Mouse (Mus musculus) liver, postnatal 0 days (tissue): Measurements from ENCODE around the gene Rpl29. TPM values are rescaled to one million over a fixed set of nuclear protein-coding genes. Genes with fewer than 3 reads are reported as not detected.

Experiments
- ATAC-seq: fragments of 200-750 bp; cut with Nextera tagmentation; 2 replicates; pipeline ENCODE4 v1.8.0; 2017; ENCODE audit warnings: mild to moderate bottlenecking, moderate library complexity
- DNase-seq: peaks from one replicate; pipeline ENCODE4 v3.0.0-alpha.2; 2016
- H3K27ac ChIP-seq: fragments of 300-500 bp; sonication (generic); 2 replicates; pipeline ENCODE4 v1.5.1; 2014; ENCODE audit warnings: antibody characterized with exemption, moderate library complexity, mild to moderate bottlenecking, low read depth
- H3K27me3 ChIP-seq: fragments of 300-500 bp; sonication (generic); 2 replicates; pipeline ENCODE4 v1.6.1; 2014; ENCODE audit warnings: low read length, control low read depth, mixed read lengths; ENCODE audit not compliant: insufficient read depth
- H3K36me3 ChIP-seq: fragments of 300-500 bp; sonication (generic); replicated peaks from 2 replicates; pipeline ENCODE4 v1.6.1; 2014; ENCODE audit warnings: mild to moderate bottlenecking, control low read depth, low read length, moderate library complexity, mixed read lengths; ENCODE audit not compliant: insufficient read depth
- H3K4me1 ChIP-seq: fragments of 300-500 bp; sonication (generic); 2 replicates; pipeline ENCODE4 v1.6.1; 2014; ENCODE audit warnings: antibody characterized with exemption, mild to moderate bottlenecking, control low read depth; ENCODE audit not compliant: insufficient read depth
- H3K4me2 ChIP-seq: fragments of 300-500 bp; sonication (generic); 2 replicates; pipeline ENCODE4 v1.6.1; 2014; ENCODE audit warnings: low read depth, mild to moderate bottlenecking, low read length, moderate library complexity, mixed read lengths
- H3K4me3 ChIP-seq: fragments of 300-500 bp; sonication (generic); 2 replicates; pipeline ENCODE4 v1.5.1; 2014; ENCODE audit warnings: low read depth, low read length
- H3K9ac ChIP-seq: fragments of 300-500 bp; sonication (generic); replicated peaks from 2 replicates; pipeline ENCODE4 v1.6.1; 2014; ENCODE audit warnings: mild to moderate bottlenecking, moderate library complexity
- H3K9me3 ChIP-seq: fragments of 300-500 bp; sonication (generic); 2 replicates; pipeline ENCODE4 v1.6.1; 2016; ENCODE audit warnings: mild to moderate bottlenecking, control low read depth, low read length, mixed read lengths
- CTCF ChIP-seq: sonication (generic); IDR thresholded peaks from 2 replicates; pipeline ENCODE4 v1.5.1; 2016; ENCODE audit warnings: antibody characterized with exemption, low read depth
- EP300 ChIP-seq: IDR thresholded peaks from 2 replicates; pipeline ENCODE4 v1.6.1; 2016; ENCODE audit warnings: antibody characterized with exemption, low read depth, mild to moderate bottlenecking
- WGBS: fragments of 180-500 bp; shearing (Covaris S2); extraction: QIAGEN DNeasy Blood & Tissue Kit; methylation state at CpG from one replicate; pipeline ENCODE4 v1.1.7; 2014; ENCODE audit not compliant: insufficient replicate concordance; 5-methylcytosine and 5-hydroxymethylcytosine counted together
- polyA plus RNA-seq: library from polyadenylated mRNA; unstranded; fragments of >200 nt; fragmentation: Nextera tagmentation; extraction: Ambion mirVana; gene quantifications from 2 replicates; pipeline ENCODE4 v1.2.1, GENCODE M21; 2015

The Rpl29 gene
- polyA plus RNA-seq, 1 experiment from 2014 or later = 486 TPM

DNA sequence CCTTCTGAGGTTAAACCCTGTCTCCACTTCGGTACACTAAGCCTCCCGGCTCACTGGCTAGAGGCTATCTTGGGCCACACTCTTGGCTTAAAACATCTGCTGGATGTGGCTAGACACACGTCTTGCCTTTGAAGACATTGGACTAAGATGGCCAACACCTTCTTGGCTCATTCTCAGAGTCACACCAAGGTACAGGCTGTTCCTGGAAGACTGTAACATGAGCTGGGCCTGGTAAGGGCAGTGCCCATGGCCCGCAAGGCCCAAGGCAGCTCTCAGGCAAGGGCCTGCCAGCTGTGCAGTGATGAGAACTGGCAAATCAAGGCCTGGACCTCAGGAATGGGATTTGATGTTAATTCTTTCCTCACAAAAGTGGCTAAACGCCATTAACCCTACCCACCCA is 15.6 kb upstream of the Rpl29 start:
- Histone ChIP-seq H3K4me3 (no peak overlapping the region), H3K9me3 (no peaks in the 10 kb centered on the region), H3K4me1 (peaks cover 32% of the 10 kb centered on the region), H3K27ac (no peak overlapping the region), H3K4me2 (no peak overlapping the region), H3K9ac (no peak overlapping the region), H3K36me3 (no peaks in the 10 kb centered on the region), H3K27me3 (peaks cover 10% of the 10 kb centered on the region)
- ATAC-seq = no peak
- DNase-seq = no peak
- WGBS = 88% methylated on average over 5 of the region's 5 CpGs
- TF ChIP-seq EP300 = no peak
- no peak for TF ChIP-seq CTCF

DNA sequence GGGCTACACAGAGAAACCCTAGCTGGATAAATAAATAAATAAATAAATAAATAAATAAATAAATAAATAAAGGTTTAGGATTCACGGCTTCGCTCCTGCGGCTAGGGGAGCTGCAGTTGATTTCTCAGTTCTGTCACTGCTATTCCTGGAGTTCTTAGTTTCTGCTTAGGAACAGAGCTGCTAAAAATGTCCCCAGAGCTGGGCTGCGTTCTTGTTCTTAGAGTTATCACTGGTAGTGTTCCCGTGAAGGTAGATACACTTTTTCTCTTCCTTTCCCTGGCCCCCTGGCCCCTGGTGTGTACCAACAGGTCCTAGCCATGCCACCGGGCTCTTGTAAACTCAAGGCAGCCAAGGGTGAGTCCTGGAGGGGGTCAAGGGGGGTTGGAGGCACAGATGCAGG is 12.4 kb upstream of the Rpl29 start:
- H3K27me3 ChIP-seq = peaks cover 26% of the 10 kb centered on the region
- TF ChIP-seq EP300 (no peak), CTCF (no peak)
- H3K27ac ChIP-seq = no peak overlapping the region
- WGBS = 76% methylated on average over 6 of the region's 6 CpGs
- no peaks in the 10 kb centered on the region for H3K36me3 ChIP-seq
- DNase-seq (no peak), ATAC-seq (no peak)
- H3K4me1 ChIP-seq = peaks cover 17% of the 10 kb centered on the region
- H3K9ac ChIP-seq = no peak overlapping the region
- H3K4me3 ChIP-seq = no peak overlapping the region
- H3K9me3 ChIP-seq = no peaks in the 10 kb centered on the region
- H3K4me2 ChIP-seq = no peak overlapping the region

DNA sequence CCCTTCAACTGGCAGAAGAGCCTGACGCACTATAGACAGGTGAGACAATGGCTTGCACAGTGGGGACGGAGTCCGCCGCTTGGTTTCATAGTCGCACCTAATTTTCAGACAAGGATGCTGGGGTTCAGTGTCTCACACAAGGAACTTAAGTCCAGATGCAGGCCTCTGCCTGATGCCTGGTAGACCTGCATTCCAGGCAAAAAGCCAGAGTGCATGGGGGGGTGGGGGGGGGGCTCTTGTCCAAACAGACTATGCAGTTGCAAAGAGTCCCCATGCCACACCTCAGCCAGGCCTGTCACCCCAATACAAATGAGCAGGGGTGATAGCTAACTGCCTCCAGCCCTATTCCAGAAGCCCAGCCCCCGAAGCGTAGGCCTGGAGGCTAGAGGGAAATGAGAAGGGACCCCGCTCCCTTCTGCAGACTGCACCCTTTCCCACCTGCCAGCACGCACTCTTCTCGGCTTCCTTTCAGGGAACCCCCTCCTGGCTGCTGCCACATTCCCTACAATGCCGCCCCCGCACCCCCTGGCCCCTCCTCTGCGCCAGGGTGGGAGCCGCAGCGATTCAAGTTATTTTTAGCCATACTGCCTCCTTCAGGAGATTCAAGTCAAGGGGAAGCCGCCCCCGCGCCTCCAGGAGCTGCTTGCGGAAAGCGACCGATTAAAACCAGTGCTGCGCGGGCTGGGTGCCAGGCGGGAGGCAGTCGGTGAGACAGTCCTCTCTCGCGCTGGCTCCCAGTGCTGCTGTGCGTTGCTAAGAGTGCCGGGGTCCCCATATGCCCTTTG is 11.2 kb upstream of the Rpl29 start:
- DNase-seq = peak; percentile 70
- peak overlapping the region; percentile 56 for H3K4me2 ChIP-seq
- no peaks in the 10 kb centered on the region for H3K9me3 ChIP-seq
- ATAC-seq = 0 out of 2 replicates have a peak, but pooled peaks have one; percentile 15
- H3K36me3 ChIP-seq = no peaks in the 10 kb centered on the region
- H3K27ac ChIP-seq = no peak overlapping the region
- H3K4me3 ChIP-seq = no peak overlapping the region
- H3K9ac ChIP-seq = no peak overlapping the region
- 20% methylated on average over 29 of the region's 29 CpGs for WGBS
- peaks cover 10% of the 10 kb centered on the region for H3K4me1 ChIP-seq
- TF ChIP-seq EP300 (no peak), CTCF (no peak; the same call in 1 of the 2 replicates)
- peaks cover 26% of the 10 kb centered on the region for H3K27me3 ChIP-seq

DNA sequence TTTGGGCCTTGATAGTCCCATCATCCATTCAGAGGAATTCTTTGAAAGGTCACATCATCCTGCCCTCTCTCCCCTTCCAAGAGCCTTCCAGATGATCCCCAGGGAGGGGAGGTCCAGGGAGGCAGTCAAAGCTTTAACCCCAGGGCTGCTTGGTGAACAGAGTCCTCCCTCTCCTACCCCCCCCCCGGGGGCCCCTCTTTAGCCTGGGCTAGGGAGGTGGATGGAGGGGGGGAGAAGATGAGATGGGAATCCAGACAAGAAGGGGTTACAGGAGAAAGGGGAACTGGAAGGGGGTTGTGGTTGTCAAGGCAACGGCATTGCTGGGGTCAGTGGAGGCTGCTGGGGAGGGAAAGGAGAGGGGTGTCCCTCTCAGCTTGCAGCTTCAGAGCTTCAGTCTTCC is 8.6 kb upstream of the Rpl29 start:
- no peak overlapping the region for H3K27ac ChIP-seq
- H3K9ac ChIP-seq = no peak overlapping the region
- ATAC-seq (no peak), DNase-seq (no peak)
- no peak overlapping the region for H3K4me2 ChIP-seq
- peaks cover 26% of the 10 kb centered on the region for H3K27me3 ChIP-seq
- H3K36me3 ChIP-seq = no peaks in the 10 kb centered on the region
- H3K9me3 ChIP-seq = no peaks in the 10 kb centered on the region
- 8% methylated on average over 2 of the region's 2 CpGs for WGBS
- TF ChIP-seq CTCF (no peak), EP300 (no peak)
- H3K4me1 ChIP-seq = peaks cover 10% of the 10 kb centered on the region
- H3K4me3 ChIP-seq = no peak overlapping the region

DNA sequence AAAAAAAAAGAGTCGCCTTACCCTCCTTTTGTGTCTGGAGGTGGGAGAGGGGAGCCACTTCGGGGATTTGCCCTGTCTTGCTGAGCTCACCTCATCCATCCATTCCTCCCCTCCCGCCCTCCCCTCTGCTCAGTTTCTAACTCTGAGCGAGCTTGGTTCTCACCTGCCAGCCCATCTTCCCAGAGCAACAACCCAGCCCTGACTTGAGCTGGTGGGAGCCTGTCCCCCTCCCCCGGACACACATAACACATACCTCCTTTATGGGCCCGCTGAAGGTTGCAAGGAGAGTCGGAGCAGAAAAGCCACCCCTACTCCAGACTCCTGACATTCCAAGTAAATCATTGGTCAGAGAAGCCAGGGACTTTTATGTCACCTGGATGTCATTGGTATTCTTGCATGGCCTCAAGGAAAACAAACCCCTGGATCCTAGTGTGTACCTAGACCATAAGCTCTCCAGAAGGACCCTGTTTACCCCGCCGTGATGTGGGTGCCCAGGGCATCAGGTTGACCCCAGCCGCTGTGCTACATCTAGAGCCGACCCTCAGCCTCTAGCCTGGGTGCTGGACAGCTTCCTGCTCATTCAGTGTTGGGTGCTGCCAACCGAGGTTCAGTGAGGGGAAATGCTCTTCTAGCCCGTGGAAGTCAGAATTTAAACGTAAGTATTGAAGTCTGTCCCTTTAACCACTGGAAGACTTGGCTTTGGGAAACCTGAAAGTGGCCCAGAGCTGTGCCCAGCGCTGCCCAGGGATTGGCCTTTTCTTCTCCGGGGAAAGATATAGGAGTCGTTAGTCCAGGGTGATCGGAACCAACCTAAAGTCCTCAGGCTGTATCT is 8.0 kb upstream of the Rpl29 start:
- ATAC-seq (peak; percentile 43), DNase-seq (no peak)
- H3K27ac ChIP-seq = no peak overlapping the region
- no peak overlapping the region; the same call in 1 of the 2 replicates for H3K4me3 ChIP-seq
- no peaks in the 10 kb centered on the region for H3K9me3 ChIP-seq
- H3K4me1 ChIP-seq = peaks cover 10% of the 10 kb centered on the region
- no peak overlapping the region for H3K9ac ChIP-seq
- H3K36me3 ChIP-seq = no peaks in the 10 kb centered on the region
- H3K4me2 ChIP-seq = peak overlapping the region; percentile 41; the same call in 1 of the 2 replicates
- H3K27me3 ChIP-seq = peaks cover 26% of the 10 kb centered on the region
- 11% methylated on average over 18 of the region's 18 CpGs for WGBS
- TF ChIP-seq EP300 = no peak
- TF ChIP-seq CTCF = no peak

DNA sequence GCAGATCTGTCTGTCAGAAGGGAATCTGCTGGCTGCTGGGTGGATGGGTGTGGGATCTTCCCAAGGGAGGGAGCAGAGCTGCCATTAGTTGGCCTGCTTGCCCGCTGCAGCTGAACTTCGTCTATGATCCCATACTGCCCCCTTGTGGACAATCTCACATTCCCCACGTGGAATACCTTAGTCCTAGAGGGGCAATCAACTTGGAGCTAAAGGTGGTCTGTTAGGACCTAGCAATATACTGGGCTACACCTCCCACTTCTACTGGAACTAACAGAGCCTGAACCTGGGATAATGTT is 7.4 kb upstream of the Rpl29 start:
- ATAC-seq = peak; percentile 85
- TF ChIP-seq EP300 = no peak
- peak; percentile 98 for TF ChIP-seq CTCF

More for the DNA sequence above, 7.4 kb upstream of the Rpl29 start:
- DNase-seq = peak; percentile 85
- H3K27ac ChIP-seq = no peak overlapping the region
- no peaks in the 10 kb centered on the region for H3K36me3 ChIP-seq
- H3K27me3 ChIP-seq = peaks cover 26% of the 10 kb centered on the region
- peaks cover 10% of the 10 kb centered on the region for H3K4me1 ChIP-seq
- no peak overlapping the region for H3K9ac ChIP-seq
- no peak overlapping the region; the same call in 1 of the 2 replicates for H3K4me3 ChIP-seq
- H3K4me2 ChIP-seq = peak overlapping the region; percentile 41; the same call in 1 of the 2 replicates
- no peaks in the 10 kb centered on the region for H3K9me3 ChIP-seq
- WGBS = 0% methylated on average over 3 of the region's 3 CpGs
